Mouse (Mus musculus): ENCODE data around the gene Cidec. TPM values are rescaled to one million over a fixed set of nuclear protein-coding genes. Genes with fewer than 3 reads are reported as not detected.
A peak's percentile ranks its signal among the peaks of the same experiment; 100 is the strongest.

Cidec gene
- total and polyA plus RNA-seq, 3 experiments, result not detected

- Histone ChIP-seq H3K27me3 (ENCODE audit: control insufficient read depth in 1 of 2, insufficient read depth in 2 of 2, low read length in 2 of 2) (peaks cover 2% of the 10 kb centered on the region in 2 experiments; a peak in 1 of 4 replicates), H3K36me3 (ENCODE audit: control insufficient read depth in 1 of 2, insufficient read depth in 2 of 2, low read length in 2 of 2) (peaks cover 0 to 17% of the 10 kb centered on the region in 2 experiments; a peak in 2 of 4 replicates), H3K79me2 (ENCODE audit: control insufficient read depth, insufficient read depth, low read length, poor library complexity) (0 out of 2 replicates have a peak, but pooled peaks cover 2% of the 10 kb centered on the region), H3K4me3 (ENCODE audit: control insufficient read depth in 1 of 2, insufficient read depth in 1 of 2, low read depth in 2 of 2, low read length in 2 of 2) (peak within 1 kb of the TSS; percentile 73 to 84), H3K9me3 (replicated peaks; ENCODE audit: insufficient read depth, low read length) (no peaks in the 10 kb centered on the region), H3K27ac (ENCODE audit: control insufficient read depth, low read depth, low read length) (peak within 1 kb of the TSS; percentile 69), H3K9ac (ENCODE audit: control insufficient read depth, low read depth, low read length, poor library complexity, severe bottlenecking) (peak within 1 kb of the TSS; percentile 83), H3K4me1 (ENCODE audit: control insufficient read depth in 1 of 2, insufficient read depth in 2 of 2, low read length in 2 of 2) (peaks cover 6 to 21% of the 10 kb centered on the region in 2 experiments)
- peak; percentile 99 for DNase-seq (ENCODE audit: low read depth, low spot score)
- no peak for TF ChIP-seq BHLHE40 (IDR thresholded peaks at IDR 0.05; ENCODE audit: borderline replicate concordance, low read depth, low read length)
- peak; percentile 59 for TF ChIP-seq USF1 (IDR thresholded peaks at IDR 0.05; ENCODE audit: low read depth, low read length)
- TF ChIP-seq JUND (IDR thresholded peaks at IDR 0.05; ENCODE audit: low read depth, low read length), result no peak
- TF ChIP-seq GABPA (IDR thresholded peaks at IDR 0.05; ENCODE audit: low read depth, low read length), result no peak
- TF ChIP-seq RAD21 (IDR thresholded peaks at IDR 0.05; ENCODE audit: low read depth, low read length), result no peak
- TF ChIP-seq UBTF (IDR thresholded peaks at IDR 0.05; ENCODE audit: borderline replicate concordance, insufficient read depth, low read depth, low read length), result no peak
- TF ChIP-seq HCFC1 (IDR thresholded peaks at IDR 0.05; ENCODE audit: low read depth, low read length), result peak; percentile 50; the same call in 1 of the 2 replicates
- peak; percentile 79 for TF ChIP-seq ZMIZ1 (IDR thresholded peaks at IDR 0.05; ENCODE audit: low read depth, low read length)
- TF ChIP-seq SIN3A (IDR thresholded peaks at IDR 0.05; ENCODE audit: low read length), result peak; percentile 49
- TF ChIP-seq ZNF384 (IDR thresholded peaks at IDR 0.05; ENCODE audit: low read depth, low read length), result peak; percentile 98
- TF ChIP-seq CTCF (IDR thresholded peaks at IDR 0.05 in 2 of 3, conservative IDR thresholded peaks at IDR 0.05 in 1 of 3; ENCODE audit: control insufficient read depth in 1 of 3, insufficient read depth in 1 of 3, low read depth in 2 of 3, low read length in 3 of 3, poor library complexity in 1 of 3, severe bottlenecking in 1 of 3), result no peak
- TF ChIP-seq ZC3H11A (IDR thresholded peaks at IDR 0.05; ENCODE audit: low read depth, low read length), result no peak
- peak; percentile 12; the same call in 1 of the 2 replicates for TF ChIP-seq ZKSCAN1 (IDR thresholded peaks at IDR 0.05; ENCODE audit: low read depth, low read length)
- TF ChIP-seq E2F4 (IDR thresholded peaks at IDR 0.05; ENCODE audit: borderline replicate concordance, low read depth, low read length), result no peak
- peak; percentile 25; the same call in 1 of the 2 replicates for TF ChIP-seq NRF1 (IDR thresholded peaks at IDR 0.05; ENCODE audit: insufficient read depth, low read depth, low read length, poor library complexity, severe bottlenecking)
- TF ChIP-seq SMC3 (IDR thresholded peaks at IDR 0.05; ENCODE audit: low read depth, low read length), result no peak
- TF ChIP-seq GATA1 (IDR thresholded peaks at IDR 0.05; ENCODE audit: low read depth, low read length), result no peak
- TF ChIP-seq POLR2A (IDR thresholded peaks at IDR 0.05; ENCODE audit: control insufficient read depth in 1 of 2, insufficient read depth in 1 of 2, low read depth in 1 of 2, low read length in 2 of 2, poor library complexity in 1 of 2), result peak in 1 of 2 experiments; percentile 98; a peak in 2 of 4 replicates
- peak; percentile 45; the same call in 1 of the 2 replicates for TF ChIP-seq ELF1 (IDR thresholded peaks at IDR 0.05; ENCODE audit: low read depth, low read length)
- TF ChIP-seq KAT2A (conservative IDR thresholded peaks at IDR 0.05; ENCODE audit: low read depth, low read length), result no peak
- TF ChIP-seq MAZ (IDR thresholded peaks at IDR 0.05; ENCODE audit: low read depth, low read length), result peak; percentile 65; the same call in 1 of the 2 replicates
- 0 out of 2 replicates have a peak, but pooled peaks have one; percentile 31 for TF ChIP-seq MEF2A (IDR thresholded peaks at IDR 0.05; ENCODE audit: extremely low read depth, insufficient replicate concordance, low read depth, low read length, poor library complexity, severe bottlenecking)
- TF ChIP-seq TBP (IDR thresholded peaks at IDR 0.05; ENCODE audit: low read depth, low read length), result peak; percentile 96
- TF ChIP-seq MAX (IDR thresholded peaks at IDR 0.05; ENCODE audit: low read length), result peak; percentile 47; the same call in 1 of the 2 replicates
- no peak for TF ChIP-seq EP300 (IDR thresholded peaks at IDR 0.05; ENCODE audit: low read depth in 1 of 2, low read length in 2 of 2)
- TF ChIP-seq POLR2AphosphoS2 (IDR thresholded peaks at IDR 0.05; ENCODE audit: low read length), result peak; percentile 72; the same call in 1 of the 2 replicates
- TF ChIP-seq NELFE (IDR thresholded peaks at IDR 0.05; ENCODE audit: low read depth, low read length), result peak; percentile 93
- TF ChIP-seq RCOR1 (IDR thresholded peaks at IDR 0.05; ENCODE audit: low read depth, low read length), result no peak
- peak; percentile 8; the same call in 1 of the 2 replicates for TF ChIP-seq ETS1 (IDR thresholded peaks at IDR 0.05; ENCODE audit: low read depth, low read length)
- TF ChIP-seq CHD1 (IDR thresholded peaks at IDR 0.05; ENCODE audit: low read depth, low read length), result no peak
These were observed 47.6 kb upstream of the Cidec start, which contains the start of gene Creld1 for GRCm38 (mm10) chr6:113483100-113483615. Gene Creld1, plus strand, starts transcription at chr6:113483297.

All from MEL (cell line).